Mouse (Mus musculus) left cerebral cortex, postnatal 10 days (tissue): ENCODE data around the gene C9. TPM values are rescaled to one million over a fixed set of nuclear protein-coding genes. Genes with fewer than 3 reads are reported as not detected.

Experiments
- total RNA-seq, 2 experiments: library from RNA; stranded (reverse); gene quantifications; 2 replicates each; pipeline ENCODE4 v1.2.3; 2021

The C9 gene
- total RNA-seq, 2 experiments from 2014 or later = not detected

Other genes with a start within 250 kb of the C9 start
- gene Dab2, start 145.5 kb upstream of the C9 start, total RNA-seq = 10 to 100 TPM; 17.0 to 26.1 TPM
- 1 to 10 TPM; 8.7 to 9.4 TPM for gene Fyb, start 77.5 kb downstream of the C9 start, total RNA-seq